In the genomic region with DNA sequence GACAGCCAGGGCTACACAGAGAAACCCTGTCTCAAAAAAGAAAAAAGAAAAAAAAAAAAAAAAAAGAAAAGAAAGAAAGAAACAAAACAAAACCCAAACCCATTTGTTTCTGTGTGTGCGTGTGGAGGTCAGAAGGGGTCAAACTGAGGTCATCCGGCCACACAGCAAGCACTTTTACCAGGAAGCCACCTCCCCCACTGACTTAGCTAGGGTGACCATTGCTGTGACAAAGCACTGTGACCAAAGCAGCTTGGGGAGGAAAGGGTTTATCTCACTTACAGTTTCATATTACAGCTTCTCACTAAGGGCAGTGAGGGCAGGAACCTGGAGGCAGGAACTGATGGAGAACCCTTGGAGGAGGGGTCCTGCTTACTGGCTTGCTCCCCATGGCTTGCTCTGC, we compare ENCODE assay signal across 31 mouse cellular contexts. TPM values are rescaled to one million over a fixed set of nuclear protein-coding genes. Genes with fewer than 3 reads are reported as not detected.
"Had no signal": no experiment of that assay in that cellular context is flagged by ENCODE, and none has a peak within 500 bp of the region (broad histone marks: within the 10 kb centered on the region; RNA-seq: fewer than 3 reads in every experiment).

No protein-coding gene starts in this region.

- H3K36me3 ChIP-seq: heart, embryonic 10.5 days; heart, embryonic 12.5 days; hindbrain, embryonic 13.5 days; hindbrain, embryonic 15.5 days; kidney, embryonic 15.5 days; limb, embryonic 10.5 days; limb, embryonic 12.5 days; liver, embryonic 13.5 days; liver, embryonic 15.5 days had no signal

- H3K27me3 ChIP-seq: hindbrain, embryonic 15.5 days had no signal

- H3K27ac ChIP-seq: gastrocnemius, adult 2 months; heart, embryonic 10.5 days; hindbrain, embryonic 13.5 days; hindbrain, embryonic 15.5 days; hindbrain, postnatal 0 days; kidney, embryonic 15.5 days; kidney, postnatal 0 days; left cerebral cortex, adult 2 months; limb, embryonic 10.5 days; limb, embryonic 12.5 days; liver, embryonic 13.5 days; liver, embryonic 15.5 days had no signal

- H3K9me3 ChIP-seq: heart, embryonic 10.5 days; heart, embryonic 12.5 days; hindbrain, embryonic 13.5 days; hindbrain, embryonic 15.5 days; kidney, embryonic 15.5 days; limb, embryonic 10.5 days; limb, embryonic 12.5 days; liver, embryonic 13.5 days; liver, embryonic 15.5 days had no signal

- DNase-seq: gastrocnemius, adult 2 months; gastrocnemius, postnatal 10 days; gastrocnemius, postnatal 25 days; heart, adult 18-20 months; heart, postnatal 10 days; heart, postnatal 36 days; kidney, adult 18-20 months; kidney, adult 8-10 months; kidney, postnatal 14 days; kidney, postnatal 36 days; layer of hippocampus, adult 9-11 months; liver; liver, embryonic 13.5 days had no signal

- H3K9ac ChIP-seq: heart, embryonic 12.5 days; hindbrain, embryonic 13.5 days; hindbrain, embryonic 15.5 days; kidney, embryonic 15.5 days; limb, embryonic 12.5 days; liver, embryonic 13.5 days; liver, embryonic 15.5 days had no signal

- H3K4me3 ChIP-seq: gastrocnemius, adult 2 months; heart, embryonic 10.5 days; heart, embryonic 12.5 days; hindbrain, embryonic 13.5 days; hindbrain, embryonic 15.5 days; kidney, embryonic 15.5 days; left cerebral cortex, adult 2 months; limb, embryonic 10.5 days; limb, embryonic 12.5 days; liver, embryonic 13.5 days; liver, embryonic 15.5 days had no signal

- H3K4me1 ChIP-seq: liver, embryonic 13.5 days; liver, embryonic 15.5 days had no signal

- ATAC-seq: hindbrain, postnatal 0 days; intestine, embryonic 16.5 days had no signal

RNA-seq across cellular contexts. Expression of gene Cacng8, which starts 18.1 kb away (rescaled TPM):
- total RNA-seq: gastrocnemius, adult 2 months; gastrocnemius, postnatal 25 days; gastrocnemius, postnatal 4 days; granulocyte monocyte progenitor cell, adult 5-6 weeks; heart, adult 18-20 months; heart, adult 8-10 months; heart, postnatal 10 days; heart, postnatal 36 days; hematopoietic stem cell, adult 5-6 weeks had no signal
- polyA plus RNA-seq: liver, embryonic 15.5 days had no signal

RNA-seq across cellular contexts. Expression of gene Cacng7, which starts 39.6 kb away (rescaled TPM):
- total RNA-seq: granulocyte monocyte progenitor cell, adult 5-6 weeks; hematopoietic stem cell, adult 5-6 weeks had no signal
- polyA plus RNA-seq: liver, embryonic 13.5 days had no signal

RNA-seq across cellular contexts. Expression of gene Cacng6, which starts 51.6 kb away (rescaled TPM):
- total RNA-seq: granulocyte monocyte progenitor cell, adult 5-6 weeks; hematopoietic stem cell, adult 5-6 weeks; hindbrain, postnatal 0 days had no signal
- polyA plus RNA-seq: hindbrain, embryonic 15.5 days; intestine, embryonic 14.5 days; kidney, postnatal 0 days; liver, embryonic 11.5 days had no signal
